Mouse (Mus musculus) liver, embryonic 14.5 days (tissue): Measurements from ENCODE around the gene Gpr21. TPM values are rescaled to one million over a fixed set of nuclear protein-coding genes. Genes with fewer than 3 reads are reported as not detected.
"Not testable (repeated sequence)": the region's sequence is repeated elsewhere in the genome, so short reads cannot be mapped to it uniquely, and the experiment has no call there.

ENCODE experiments used
- ATAC-seq: fragments of 200-750 bp; cut with Nextera tagmentation; 2 replicates; pipeline ENCODE4 v1.8.0; 2017; ENCODE audit warnings: moderate number of reproducible peaks, mild to moderate bottlenecking, moderate library complexity; ENCODE audit not compliant: insufficient read depth
- DNase-seq, 3 experiments: peaks; one replicate each; pipeline ENCODE4 v3.0.0-alpha.2; 2012 to 2013; ENCODE audit warnings: low read depth in 3 of 3, low spot score in 3 of 3
- H3K27ac ChIP-seq: fragments of 300-500 bp; sonication (generic); 2 replicates; pipeline ENCODE4 v1.5.1; 2014; ENCODE audit warnings: moderate library complexity, mild to moderate bottlenecking, control low read depth, inconsistent platforms
- H3K27me3 ChIP-seq: fragments of 300-500 bp; sonication (generic); 2 replicates; pipeline ENCODE4 v1.6.1; 2014; ENCODE audit warnings: mild to moderate bottlenecking, low read length, moderate library complexity; ENCODE audit not compliant: control insufficient read depth, insufficient read depth
- H3K36me3 ChIP-seq: fragments of 300-500 bp; sonication (generic); replicated peaks from 2 replicates; pipeline ENCODE4 v1.6.1; 2014; ENCODE audit warnings: low read depth; ENCODE audit not compliant: control insufficient read depth, insufficient read depth
- H3K4me1 ChIP-seq, 2 experiments: fragments of 200-500 bp in 1 of 2; fragments of 300-500 bp in 1 of 2; sonication (generic) in 1 of 2; replicated peaks; 2 replicates each; pipeline ENCODE4 v1.6.1; 2012 to 2014; ENCODE audit warnings: antibody characterized with exemption in 1 of 2, inconsistent platforms in 1 of 2, low read length in 1 of 2; ENCODE audit not compliant: control insufficient read depth in 2 of 2, insufficient read depth in 2 of 2
- H3K4me2 ChIP-seq: fragments of 300-500 bp; sonication (generic); 2 replicates; pipeline ENCODE4 v1.6.1; 2014; ENCODE audit warnings: low read depth, mild to moderate bottlenecking, control low read depth, moderate library complexity
- H3K4me3 ChIP-seq, 2 experiments: fragments of 200-500 bp in 1 of 2; fragments of 300-500 bp in 1 of 2; sonication (generic) in 1 of 2; 2 replicates each; pipeline ENCODE4 v1.5.1; 2012 to 2014; ENCODE audit warnings: low read depth in 2 of 2, low read length in 2 of 2, mild to moderate bottlenecking in 2 of 2, control low read depth in 1 of 2, inconsistent platforms in 1 of 2, moderate library complexity in 1 of 2; ENCODE audit not compliant: insufficient read depth in 1 of 2
- H3K9ac ChIP-seq: fragments of 300-500 bp; sonication (generic); replicated peaks from 2 replicates; pipeline ENCODE4 v1.6.1; 2014; ENCODE audit warnings: mild to moderate bottlenecking, control low read depth, moderate library complexity
- H3K9me3 ChIP-seq: fragments of 300-500 bp; sonication (generic); 2 replicates; pipeline ENCODE4 v1.6.1; 2016; ENCODE audit warnings: low read length, mixed read lengths; ENCODE audit not compliant: control insufficient read depth
- CTCF ChIP-seq: IDR thresholded peaks from 2 replicates; pipeline ENCODE4 v1.5.1; 2016; ENCODE audit warnings: antibody characterized with exemption, low read depth, control low read depth
- EP300 ChIP-seq: IDR thresholded peaks from 2 replicates; pipeline ENCODE4 v1.6.1; 2016; ENCODE audit warnings: antibody characterized with exemption, low read depth
- WGBS: fragments of 180-500 bp; shearing (Covaris S2); extraction: QIAGEN DNeasy Blood & Tissue Kit; methylation state at CpG from one replicate; pipeline ENCODE4 v1.1.7; 2014; ENCODE audit not compliant: insufficient replicate concordance; 5-methylcytosine and 5-hydroxymethylcytosine counted together
- polyA plus RNA-seq, 2 experiments: library from polyadenylated mRNA; depleted of rRNA in 1 of 2; stranded (reverse) in 1 of 2; unstranded in 1 of 2; fragments of >200 nt; fragmentation: Nextera tagmentation in 1 of 2; extraction: Ambion mirVana in 1 of 2; gene quantifications; 2 replicates each; pipeline versions ENCODE4 v1.2.1 to v1.2.3; 2012 to 2014

The Gpr21 gene
- polyA plus RNA-seq, 2 experiments = 0.04 TPM; not detected in 1

GRCm38 (mm10) chr2:37486408-37486807, 29.7 kb upstream of the Gpr21 start:
- no peaks in the 10 kb centered on the region for H3K9me3 ChIP-seq
- H3K4me3 ChIP-seq = no peak overlapping the region
- no peak overlapping the region for H3K4me2 ChIP-seq
- no peak overlapping the region for H3K9ac ChIP-seq
- no peaks in the 10 kb centered on the region for H3K27me3 ChIP-seq
- peaks cover 0 to 2% of the 10 kb centered on the region in 2 experiments; a peak in 3 of 4 replicates for H3K4me1 ChIP-seq
- H3K36me3 ChIP-seq = no peaks in the 10 kb centered on the region; the same call in none of the 2 replicates
- ATAC-seq = peak; percentile 72
- peak; percentile 46; the same call in 1 of the 2 replicates for TF ChIP-seq EP300
- no peak for TF ChIP-seq CTCF
- DNase-seq = peak; percentile 4 to 19 (median 17)
- H3K27ac ChIP-seq = no peak overlapping the region

GRCm38 (mm10) chr2:37488956-37489355, 27.2 kb upstream of the Gpr21 start:
- no peak overlapping the region for H3K4me3 ChIP-seq
- no peak overlapping the region for H3K9ac ChIP-seq
- peaks cover 4% of the 10 kb centered on the region for H3K36me3 ChIP-seq
- no peaks in the 10 kb centered on the region for H3K9me3 ChIP-seq
- H3K4me1 ChIP-seq = peaks cover 0 to 2% of the 10 kb centered on the region in 2 experiments; a peak in 3 of 4 replicates
- TF ChIP-seq CTCF (no peak), EP300 (no peak)
- H3K27ac ChIP-seq = no peak overlapping the region
- WGBS = 82% methylated on average over 2 of the region's 2 CpGs
- ATAC-seq (no peak), DNase-seq (no peak)
- no peak overlapping the region for H3K4me2 ChIP-seq
- H3K27me3 ChIP-seq = no peaks in the 10 kb centered on the region

- no peak for TF ChIP-seq CTCF
- no peak for TF ChIP-seq EP300
- Histone ChIP-seq H3K9me3 (no peaks in the 10 kb centered on the region), H3K4me2 (no peak overlapping the region), H3K27ac (no peak overlapping the region), H3K4me3 (no peak overlapping the region), H3K9ac (no peak overlapping the region), H3K27me3 (no peaks in the 10 kb centered on the region), H3K4me1 (no peaks in the 10 kb centered on the region), H3K36me3 (peaks cover 4% of the 10 kb centered on the region; the same call in 1 of the 2 replicates)
- ATAC-seq (no peak), DNase-seq (no peak)
- WGBS = 81% methylated on average over 4 of the region's 4 CpGs
Measured at GRCm38 (mm10) chr2:37497321-37497720, 18.8 kb upstream of the Gpr21 start.

GRCm38 (mm10) chr2:37505856-37506255, 10.3 kb upstream of the Gpr21 start:
- H3K4me3 ChIP-seq, H3K4me2 ChIP-seq, DNase-seq, H3K36me3 ChIP-seq, H3K27ac ChIP-seq, H3K9ac ChIP-seq, H3K9me3 ChIP-seq, H3K4me1 ChIP-seq, ATAC-seq, H3K27me3 ChIP-seq: not testable (repeated sequence)
- WGBS = 79% methylated on average over 2 of the region's 2 CpGs

GRCm38 (mm10) chr2:37511134-37511901, 4.8 kb upstream of the Gpr21 start:
- Histone ChIP-seq H3K27ac (no peak overlapping the region), H3K36me3 (no peaks in the 10 kb centered on the region), H3K4me3 (no peak overlapping the region), H3K4me2 (no peak overlapping the region), H3K27me3 (no peaks in the 10 kb centered on the region), H3K9me3 (no peaks in the 10 kb centered on the region), H3K4me1 (no peaks in the 10 kb centered on the region; a peak in 1 of 4 replicates), H3K9ac (no peak overlapping the region)
- 78% methylated on average over 4 of the region's 4 CpGs for WGBS
- ATAC-seq = no peak
- TF ChIP-seq CTCF (no peak), EP300 (no peak)
- no peak for DNase-seq
